Mouse (Mus musculus) ES-Bruce4 (cell line): ENCODE data around the gene Wbp2. TPM values are rescaled to one million over a fixed set of nuclear protein-coding genes. Genes with fewer than 3 reads are reported as not detected.
A peak's percentile ranks its signal among the peaks of the same experiment; 100 is the strongest.

Source experiments
- H3K27ac ChIP-seq: 2 replicates; pipeline ENCODE4 v1.5.1; 2012; ENCODE audit warnings: low read length, inconsistent platforms; ENCODE audit not compliant: insufficient read depth
- H3K27me3 ChIP-seq: 2 replicates; pipeline ENCODE4 v1.6.1; 2012; ENCODE audit warnings: mild to moderate bottlenecking, low read length, inconsistent platforms; ENCODE audit not compliant: control insufficient read depth, poor library complexity, insufficient read depth, severe bottlenecking
- H3K36me3 ChIP-seq: 2 replicates; pipeline ENCODE4 v1.6.1; 2012; ENCODE audit warnings: inconsistent platforms, mild to moderate bottlenecking, low read length, moderate library complexity; ENCODE audit not compliant: control insufficient read depth, poor library complexity, insufficient read depth, severe bottlenecking
- H3K4me1 ChIP-seq: one replicate; pipeline ENCODE4 v1.8.1; 2011; ENCODE audit warnings: low read length; ENCODE audit not compliant: control insufficient read depth, insufficient read depth
- H3K4me3 ChIP-seq: 2 replicates; pipeline ENCODE4 v1.5.1; 2011; ENCODE audit warnings: low read depth, mild to moderate bottlenecking, low read length
- H3K9ac ChIP-seq: 2 replicates; pipeline ENCODE4 v1.6.1; 2012; ENCODE audit warnings: low read depth, mild to moderate bottlenecking, inconsistent platforms; ENCODE audit not compliant: poor library complexity, severe bottlenecking
- H3K9me3 ChIP-seq: replicated peaks from 2 replicates; pipeline ENCODE4 v1.6.1; 2012; ENCODE audit warnings: mild to moderate bottlenecking, low read length, inconsistent platforms; ENCODE audit not compliant: control insufficient read depth, poor library complexity, insufficient read depth, severe bottlenecking
- CTCF ChIP-seq: IDR thresholded peaks from one replicate; pipeline ENCODE4 v1.8.1; 2011; ENCODE audit warnings: low read depth, low read length
- EP300 ChIP-seq: IDR thresholded peaks from 2 replicates; pipeline ENCODE4 v1.6.1; 2011; ENCODE audit warnings: low read depth, low read length; ENCODE audit not compliant: insufficient read depth
- POLR2A ChIP-seq: IDR thresholded peaks from one replicate; pipeline ENCODE4 v1.8.1; 2011; ENCODE audit warnings: low read length; ENCODE audit not compliant: insufficient read depth
- polyA plus RNA-seq: library from polyadenylated mRNA; stranded (reverse); fragments of >200 nt; gene quantifications from 2 replicates; pipeline ENCODE4 v1.2.4, GENCODE M21; 2011; ENCODE audit warnings: low read depth; ENCODE audit not compliant: missing spikeins, insufficient read depth, insufficient read length

Wbp2 gene
- polyA plus RNA-seq, 1 experiment: 179 TPM

DNA sequence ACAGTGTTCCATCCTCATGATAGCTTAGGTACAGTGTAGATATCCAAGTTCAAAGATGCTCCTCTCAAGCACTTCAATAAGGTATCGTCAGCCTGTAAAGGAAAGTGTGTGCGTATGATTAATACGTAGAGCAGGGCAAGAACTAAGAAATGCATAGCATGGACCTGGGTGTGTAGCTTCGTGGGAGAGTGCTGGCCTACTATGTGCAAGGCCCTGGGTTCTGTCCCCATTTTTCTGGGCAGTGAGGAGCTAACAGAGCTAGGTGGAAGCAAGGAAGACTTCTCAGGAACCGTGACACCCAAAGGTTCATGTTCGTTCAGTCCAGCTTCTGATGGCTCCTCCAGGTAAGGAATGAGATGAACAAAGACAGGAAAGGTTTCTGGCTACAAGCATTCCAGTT, 41.6 kb downstream of the Wbp2 start:
- H3K27ac ChIP-seq: no peak overlapping the region
- H3K4me3 ChIP-seq: no peak overlapping the region
- H3K9ac ChIP-seq: no peak overlapping the region
- no peaks in the 10 kb centered on the region for H3K27me3 ChIP-seq
- TF ChIP-seq CTCF (no peak), EP300 (no peak), POLR2A (no peak)
- no peaks in the 10 kb centered on the region; the same call in 1 of the 2 replicates for H3K9me3 ChIP-seq
- no peaks in the 10 kb centered on the region for H3K4me1 ChIP-seq
- peaks cover 31% of the 10 kb centered on the region for H3K36me3 ChIP-seq

- H3K4me1 ChIP-seq: no peaks in the 10 kb centered on the region
Observed at GRCm38 (mm10) chr11:116043286-116043685, 43.5 kb downstream of the Wbp2 start.

DNA sequence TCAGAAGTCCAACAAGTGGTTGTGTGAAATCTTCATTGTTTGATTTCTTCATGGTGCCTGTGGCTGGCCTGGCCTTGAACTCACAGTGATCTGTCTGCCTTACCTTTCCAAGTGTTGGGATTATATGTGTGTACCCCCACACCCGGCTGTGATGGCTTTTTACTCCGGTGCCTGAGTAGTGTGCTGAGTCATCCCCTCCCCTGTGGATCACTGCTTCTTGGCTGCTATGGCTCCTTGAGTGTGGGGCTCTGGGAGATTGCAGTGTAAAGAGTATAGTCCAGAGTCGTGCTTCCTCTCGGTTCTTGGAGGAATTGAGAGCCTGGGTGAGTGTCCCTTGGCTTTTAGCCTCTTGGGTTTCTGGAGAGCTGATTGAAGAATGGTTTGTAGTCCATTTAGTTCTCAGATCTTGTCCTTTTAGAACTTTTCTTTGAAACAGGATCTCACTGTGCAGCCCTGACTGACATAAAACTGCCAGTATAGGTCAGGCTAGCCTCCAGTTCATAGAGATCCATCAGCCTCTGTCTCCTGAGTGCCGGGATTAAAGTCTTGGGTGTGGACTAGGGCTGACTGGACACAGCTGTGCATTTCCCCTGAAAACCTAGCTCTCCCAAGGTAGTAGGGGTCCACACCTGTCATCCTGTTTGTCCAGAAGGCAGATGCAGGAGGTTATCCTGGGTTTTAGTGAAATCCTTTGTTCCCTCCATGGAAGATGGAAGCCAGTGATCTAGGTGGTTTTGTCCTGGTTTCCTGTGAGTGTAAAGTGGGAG, 44.2 kb downstream of the Wbp2 start:
- peaks cover 25% of the 10 kb centered on the region for H3K36me3 ChIP-seq
- TF ChIP-seq POLR2A (no peak), CTCF (no peak), EP300 (no peak)
- H3K4me3 ChIP-seq: no peak overlapping the region
- H3K27ac ChIP-seq: peak overlapping the region; percentile 1; the same call in 1 of the 2 replicates
- H3K9ac ChIP-seq: no peak overlapping the region
- no peaks in the 10 kb centered on the region for H3K4me1 ChIP-seq
- H3K9me3 ChIP-seq: no peaks in the 10 kb centered on the region; the same call in 1 of the 2 replicates
- no peaks in the 10 kb centered on the region for H3K27me3 ChIP-seq

More at GRCm38 (mm10) chr11:116043286-116043685, 43.5 kb downstream of the Wbp2 start:
- H3K9ac ChIP-seq: no peak overlapping the region
- no peak overlapping the region for H3K27ac ChIP-seq
- H3K36me3 ChIP-seq: peaks cover 31% of the 10 kb centered on the region
- TF ChIP-seq CTCF (no peak), POLR2A (no peak), EP300 (no peak)
- H3K9me3 ChIP-seq: no peaks in the 10 kb centered on the region; the same call in 1 of the 2 replicates
- H3K4me3 ChIP-seq: no peak overlapping the region
- H3K27me3 ChIP-seq: no peaks in the 10 kb centered on the region

- TF ChIP-seq POLR2A (no peak), EP300 (no peak), CTCF (no peak)
- Histone ChIP-seq H3K9me3 (no peaks in the 10 kb centered on the region; the same call in 1 of the 2 replicates), H3K4me3 (no peak overlapping the region), H3K4me1 (no peaks in the 10 kb centered on the region), H3K9ac (no peak overlapping the region), H3K27me3 (no peaks in the 10 kb centered on the region), H3K27ac (no peak overlapping the region), H3K36me3 (peaks cover 22% of the 10 kb centered on the region)
Observed at GRCm38 (mm10) chr11:116041833-116042232, 45.0 kb downstream of the Wbp2 start.

DNA sequence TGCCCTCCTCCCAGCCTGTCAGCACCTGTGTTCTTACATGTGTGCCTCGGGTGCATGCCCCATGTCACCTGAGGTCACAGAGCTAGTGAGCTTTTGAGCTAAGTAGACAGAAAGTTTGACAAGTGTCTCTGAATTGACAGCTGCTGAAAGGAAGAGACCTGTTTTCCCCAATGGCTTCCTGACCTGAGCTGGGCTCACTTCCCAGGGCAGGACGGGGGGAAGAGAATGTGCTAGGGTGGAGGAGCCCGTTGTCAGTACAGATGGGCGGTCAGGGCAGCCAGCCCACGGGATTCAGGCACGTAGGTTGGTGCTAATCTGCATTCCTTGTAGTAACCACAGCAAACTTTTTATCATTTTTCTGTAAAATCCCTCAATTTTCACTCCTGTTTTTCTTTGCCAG, 46.2 kb downstream of the Wbp2 start:
- Histone ChIP-seq H3K4me3 (no peak overlapping the region), H3K9me3 (no peaks in the 10 kb centered on the region; the same call in 1 of the 2 replicates), H3K4me1 (no peaks in the 10 kb centered on the region), H3K27ac (no peak overlapping the region), H3K27me3 (no peaks in the 10 kb centered on the region), H3K9ac (no peak overlapping the region), H3K36me3 (peaks cover 20% of the 10 kb centered on the region)
- TF ChIP-seq CTCF (no peak), EP300 (no peak), POLR2A (no peak)

GRCm38 (mm10) chr11:116037826-116038225, 49.0 kb downstream of the Wbp2 start:
- Histone ChIP-seq H3K4me3 (no peak overlapping the region), H3K27me3 (no peaks in the 10 kb centered on the region), H3K9me3 (peaks cover 16% of the 10 kb centered on the region), H3K27ac (no peak overlapping the region), H3K4me1 (no peaks in the 10 kb centered on the region), H3K9ac (no peak overlapping the region), H3K36me3 (peaks cover 23% of the 10 kb centered on the region)
- TF ChIP-seq EP300 (no peak), CTCF (no peak), POLR2A (no peak)
